Mouse (Mus musculus): ENCODE results near the gene Mta2. TPM values are rescaled to one million over a fixed set of nuclear protein-coding genes. Genes with fewer than 3 reads are reported as not detected.

Gene Mta2
- total RNA-seq, 2 experiments from 2014 or later = 123 to 125 TPM

GRCm38 (mm10) chr19:8928689-8929223, 12.9 kb upstream of the Mta2 start:
- ATAC-seq (replicated peaks; ENCODE audit: poor library complexity, severe bottlenecking) = no peak

GRCm38 (mm10) chr19:8929224-8930088, 12.2 kb upstream of the Mta2 start, which contains the start of the genes Rom1 and Eml3:
Rom1 (minus strand) TSS chr19:8929356.
Eml3 (plus strand) TSS chr19:8929552.
- peak; percentile 87 for ATAC-seq (replicated peaks; ENCODE audit: poor library complexity, severe bottlenecking)

- ATAC-seq (replicated peaks; ENCODE audit: poor library complexity, severe bottlenecking) = no peak
Observed at GRCm38 (mm10) chr19:8930117-8930516, 11.6 kb upstream of the Mta2 start.

GRCm38 (mm10) chr19:8930771-8931170, 10.9 kb upstream of the Mta2 start:
- ATAC-seq (replicated peaks; ENCODE audit: poor library complexity, severe bottlenecking) = no peak

- no peak for ATAC-seq (replicated peaks; ENCODE audit: poor library complexity, severe bottlenecking)
Observed at GRCm38 (mm10) chr19:8936736-8937135, 4.9 kb upstream of the Mta2 start.

GRCm38 (mm10) chr19:8940526-8941133, 1.0 kb upstream of the Mta2 start:
- ATAC-seq (replicated peaks; ENCODE audit: poor library complexity, severe bottlenecking) = no peak

- ATAC-seq (replicated peaks; ENCODE audit: poor library complexity, severe bottlenecking) = no peak
Observed at GRCm38 (mm10) chr19:8941136-8941514, 550 bp upstream of the Mta2 start.

- peak; percentile 29 for ATAC-seq (replicated peaks; ENCODE audit: poor library complexity, severe bottlenecking)
Observed at GRCm38 (mm10) chr19:8942276-8942964, 745 bp downstream of the Mta2 start.

GRCm38 (mm10) chr19:8943047-8943446, 1.4 kb downstream of the Mta2 start:
- no peak for ATAC-seq (replicated peaks; ENCODE audit: poor library complexity, severe bottlenecking)

- ATAC-seq (replicated peaks; ENCODE audit: poor library complexity, severe bottlenecking) = no peak
Observed at GRCm38 (mm10) chr19:8944062-8944461, 2.4 kb downstream of the Mta2 start.

- peak; percentile 21; the same call in 1 of the 2 replicates for ATAC-seq (replicated peaks; ENCODE audit: poor library complexity, severe bottlenecking)
Observed at GRCm38 (mm10) chr19:8944750-8945149, 3.1 kb downstream of the Mta2 start.

GRCm38 (mm10) chr19:8945251-8945650, 3.6 kb downstream of the Mta2 start:
- ATAC-seq (replicated peaks; ENCODE audit: poor library complexity, severe bottlenecking) = no peak

GRCm38 (mm10) chr19:8946929-8947328, 5.3 kb downstream of the Mta2 start:
- ATAC-seq (replicated peaks; ENCODE audit: poor library complexity, severe bottlenecking) = no peak

GRCm38 (mm10) chr19:8950190-8950589, 8.5 kb downstream of the Mta2 start:
- ATAC-seq (replicated peaks; ENCODE audit: poor library complexity, severe bottlenecking) = no peak

GRCm38 (mm10) chr19:8952241-8952640, 10.6 kb downstream of the Mta2 start:
- ATAC-seq (replicated peaks; ENCODE audit: poor library complexity, severe bottlenecking) = no peak

GRCm38 (mm10) chr19:8953135-8954039, 11.7 kb downstream of the Mta2 start, which contains the start of gene Tut1:
Tut1 (plus strand) TSS chr19:8953847.
- peak; percentile 95 for ATAC-seq (replicated peaks; ENCODE audit: poor library complexity, severe bottlenecking)

GRCm38 (mm10) chr19:8954171-8954570, 12.5 kb downstream of the Mta2 start:
- no peak for ATAC-seq (replicated peaks; ENCODE audit: poor library complexity, severe bottlenecking)

- ATAC-seq (replicated peaks; ENCODE audit: poor library complexity, severe bottlenecking) = no peak
Observed at GRCm38 (mm10) chr19:8962256-8962655, 20.6 kb downstream of the Mta2 start.

GRCm38 (mm10) chr19:8965075-8965474, 23.4 kb downstream of the Mta2 start:
- ATAC-seq (replicated peaks; ENCODE audit: poor library complexity, severe bottlenecking) = no peak

- ATAC-seq (replicated peaks; ENCODE audit: poor library complexity, severe bottlenecking) = no peak
Observed at GRCm38 (mm10) chr19:8965771-8966170, 24.1 kb downstream of the Mta2 start.

All from granulocyte monocyte progenitor cell, adult 5-6 weeks (primary cell).